Mouse (Mus musculus): Measurements from ENCODE around the gene Slc38a3. TPM values are rescaled to one million over a fixed set of nuclear protein-coding genes. Genes with fewer than 3 reads are reported as not detected.
A peak's percentile ranks its signal among the peaks of the same experiment; 100 is the strongest.

Slc38a3 gene
- polyA plus RNA-seq, 1 experiment from 2014 or later = 11.2 TPM

GRCm38 (mm10) chr9:107696845-107697610 lies 27.7 kb upstream of the Slc38a3 start:
- H3K27me3 ChIP-seq (ENCODE audit: control insufficient read depth, insufficient read depth, low read length) = no peaks in the 10 kb centered on the region
- H3K9me3 ChIP-seq (ENCODE audit: control insufficient read depth, low read length) = no peaks in the 10 kb centered on the region
- no peak overlapping the region for H3K4me3 ChIP-seq (ENCODE audit: low read depth, low read length)
- DNase-seq (ENCODE audit: low spot score, missing footprints) = peak; percentile 93
- H3K4me2 ChIP-seq = peak overlapping the region; percentile 32; the same call in 1 of the 2 replicates
- H3K36me3 ChIP-seq (ENCODE audit: control insufficient read depth, insufficient read depth, low read length) = peaks cover 4% of the 10 kb centered on the region; the same call in 1 of the 2 replicates
- peak; percentile 26 for ATAC-seq (ENCODE audit: low FRiP score)
- 7% methylated on average over 9 of the region's 9 CpGs for WGBS
- H3K4me1 ChIP-seq (ENCODE audit: control insufficient read depth, insufficient read depth, low read length) = peaks cover 67% of the 10 kb centered on the region
- peak overlapping the region; percentile 36; the same call in 1 of the 2 replicates for H3K9ac ChIP-seq (ENCODE audit: low read length)
- peak overlapping the region; percentile 81 for H3K27ac ChIP-seq (ENCODE audit: low read depth, low read length)

GRCm38 (mm10) chr9:107696106-107696479 lies 26.8 kb upstream of the Slc38a3 start:
- no peak overlapping the region for H3K4me3 ChIP-seq (ENCODE audit: low read depth, low read length)
- DNase-seq (ENCODE audit: low spot score, missing footprints) = peak; percentile 83
- no peak for ATAC-seq (ENCODE audit: low FRiP score)
- no peak overlapping the region for H3K9ac ChIP-seq (ENCODE audit: low read length)
- H3K27ac ChIP-seq (ENCODE audit: low read depth, low read length) = peak overlapping the region; percentile 81
- 35% methylated on average over 6 of the region's 6 CpGs for WGBS
- H3K4me1 ChIP-seq (ENCODE audit: control insufficient read depth, insufficient read depth, low read length) = peaks cover 67% of the 10 kb centered on the region
- H3K9me3 ChIP-seq (ENCODE audit: control insufficient read depth, low read length) = no peaks in the 10 kb centered on the region
- peaks cover 4% of the 10 kb centered on the region; the same call in 1 of the 2 replicates for H3K36me3 ChIP-seq (ENCODE audit: control insufficient read depth, insufficient read depth, low read length)
- H3K4me2 ChIP-seq = no peak overlapping the region
- no peaks in the 10 kb centered on the region for H3K27me3 ChIP-seq (ENCODE audit: control insufficient read depth, insufficient read depth, low read length)

GRCm38 (mm10) chr9:107695441-107696105 lies 26.2 kb upstream of the Slc38a3 start:
- peaks cover 4% of the 10 kb centered on the region; the same call in 1 of the 2 replicates for H3K36me3 ChIP-seq (ENCODE audit: control insufficient read depth, insufficient read depth, low read length)
- no peaks in the 10 kb centered on the region for H3K27me3 ChIP-seq (ENCODE audit: control insufficient read depth, insufficient read depth, low read length)
- no peak overlapping the region for H3K27ac ChIP-seq (ENCODE audit: low read depth, low read length)
- WGBS = 81% methylated on average over 12 of the region's 12 CpGs
- no peak for DNase-seq (ENCODE audit: low spot score, missing footprints)
- H3K9me3 ChIP-seq (ENCODE audit: control insufficient read depth, low read length) = no peaks in the 10 kb centered on the region
- H3K4me2 ChIP-seq = no peak overlapping the region
- H3K4me1 ChIP-seq (ENCODE audit: control insufficient read depth, insufficient read depth, low read length) = peaks cover 64% of the 10 kb centered on the region
- H3K4me3 ChIP-seq (ENCODE audit: low read depth, low read length) = no peak overlapping the region
- no peak for ATAC-seq (ENCODE audit: low FRiP score)
- no peak overlapping the region for H3K9ac ChIP-seq (ENCODE audit: low read length)

GRCm38 (mm10) chr9:107694627-107695026 lies 25.3 kb upstream of the Slc38a3 start:
- ATAC-seq (ENCODE audit: low FRiP score) (no peak), DNase-seq (ENCODE audit: low spot score, missing footprints) (no peak)
- H3K27ac ChIP-seq (ENCODE audit: low read depth, low read length) = no peak overlapping the region
- 64% methylated on average over 7 of the region's 7 CpGs for WGBS
- H3K36me3 ChIP-seq (ENCODE audit: control insufficient read depth, insufficient read depth, low read length) = peaks cover 4% of the 10 kb centered on the region; the same call in 1 of the 2 replicates
- no peak overlapping the region for H3K4me2 ChIP-seq
- H3K9ac ChIP-seq (ENCODE audit: low read length) = no peak overlapping the region
- peaks cover 54% of the 10 kb centered on the region for H3K4me1 ChIP-seq (ENCODE audit: control insufficient read depth, insufficient read depth, low read length)
- H3K4me3 ChIP-seq (ENCODE audit: low read depth, low read length) = no peak overlapping the region
- H3K27me3 ChIP-seq (ENCODE audit: control insufficient read depth, insufficient read depth, low read length) = no peaks in the 10 kb centered on the region
- H3K9me3 ChIP-seq (ENCODE audit: control insufficient read depth, low read length) = no peaks in the 10 kb centered on the region

- ATAC-seq (ENCODE audit: low FRiP score) (no peak), DNase-seq (ENCODE audit: low spot score, missing footprints) (no peak)
- no peak overlapping the region for H3K27ac ChIP-seq (ENCODE audit: low read depth, low read length)
- H3K4me1 ChIP-seq (ENCODE audit: control insufficient read depth, insufficient read depth, low read length) = peaks cover 43% of the 10 kb centered on the region
- no peaks in the 10 kb centered on the region for H3K27me3 ChIP-seq (ENCODE audit: control insufficient read depth, insufficient read depth, low read length)
- no peak overlapping the region for H3K4me3 ChIP-seq (ENCODE audit: low read depth, low read length)
- H3K9me3 ChIP-seq (ENCODE audit: control insufficient read depth, low read length) = no peaks in the 10 kb centered on the region
- WGBS = 75% methylated on average over 4 of the region's 4 CpGs
- H3K36me3 ChIP-seq (ENCODE audit: control insufficient read depth, insufficient read depth, low read length) = peaks cover 6% of the 10 kb centered on the region
- H3K4me2 ChIP-seq = no peak overlapping the region
- no peak overlapping the region for H3K9ac ChIP-seq (ENCODE audit: low read length)
Measured at GRCm38 (mm10) chr9:107693433-107693987, 24.2 kb upstream of the Slc38a3 start.

- peaks cover 36% of the 10 kb centered on the region for H3K4me1 ChIP-seq (ENCODE audit: control insufficient read depth, insufficient read depth, low read length)
- H3K9ac ChIP-seq (ENCODE audit: low read length) = no peak overlapping the region
- H3K27ac ChIP-seq (ENCODE audit: low read depth, low read length) = no peak overlapping the region
Measured at GRCm38 (mm10) chr9:107692785-107693184, 23.5 kb upstream of the Slc38a3 start.

GRCm38 (mm10) chr9:107690391-107690790 lies 21.1 kb upstream of the Slc38a3 start:
- no peak overlapping the region for H3K4me3 ChIP-seq (ENCODE audit: low read depth, low read length)
- WGBS = 87% methylated on average over 8 of the region's 8 CpGs

More at GRCm38 (mm10) chr9:107692785-107693184, 23.5 kb upstream of the Slc38a3 start:
- peaks cover 6% of the 10 kb centered on the region for H3K36me3 ChIP-seq (ENCODE audit: control insufficient read depth, insufficient read depth, low read length)
- no peak overlapping the region for H3K4me2 ChIP-seq
- H3K9me3 ChIP-seq (ENCODE audit: control insufficient read depth, low read length) = no peaks in the 10 kb centered on the region
- 79% methylated on average over 5 of the region's 5 CpGs for WGBS
- DNase-seq (ENCODE audit: low spot score, missing footprints) = no peak
- no peak for ATAC-seq (ENCODE audit: low FRiP score)
- H3K27me3 ChIP-seq (ENCODE audit: control insufficient read depth, insufficient read depth, low read length) = no peaks in the 10 kb centered on the region
- no peak overlapping the region for H3K4me3 ChIP-seq (ENCODE audit: low read depth, low read length)

GRCm38 (mm10) chr9:107688939-107689338 lies 19.6 kb upstream of the Slc38a3 start:
- H3K4me1 ChIP-seq (ENCODE audit: control insufficient read depth, insufficient read depth, low read length) = peaks cover 7% of the 10 kb centered on the region
- WGBS = 88% methylated on average over 7 of the region's 7 CpGs
- ATAC-seq (ENCODE audit: low FRiP score) (no peak), DNase-seq (ENCODE audit: low spot score, missing footprints) (no peak)
- H3K4me2 ChIP-seq = no peak overlapping the region
- H3K27me3 ChIP-seq (ENCODE audit: control insufficient read depth, insufficient read depth, low read length) = no peaks in the 10 kb centered on the region
- no peak overlapping the region for H3K27ac ChIP-seq (ENCODE audit: low read depth, low read length)
- H3K9ac ChIP-seq (ENCODE audit: low read length) = no peak overlapping the region
- H3K4me3 ChIP-seq (ENCODE audit: low read depth, low read length) = no peak overlapping the region
- no peaks in the 10 kb centered on the region for H3K9me3 ChIP-seq (ENCODE audit: control insufficient read depth, low read length)
- H3K36me3 ChIP-seq (ENCODE audit: control insufficient read depth, insufficient read depth, low read length) = peaks cover 6% of the 10 kb centered on the region

More at GRCm38 (mm10) chr9:107690391-107690790, 21.1 kb upstream of the Slc38a3 start:
- Histone ChIP-seq H3K4me1 (ENCODE audit: control insufficient read depth, insufficient read depth, low read length) (peaks cover 12% of the 10 kb centered on the region), H3K27ac (ENCODE audit: low read depth, low read length) (no peak overlapping the region), H3K36me3 (ENCODE audit: control insufficient read depth, insufficient read depth, low read length) (peaks cover 6% of the 10 kb centered on the region), H3K9me3 (ENCODE audit: control insufficient read depth, low read length) (no peaks in the 10 kb centered on the region), H3K4me2 (no peak overlapping the region), H3K9ac (ENCODE audit: low read length) (no peak overlapping the region), H3K27me3 (ENCODE audit: control insufficient read depth, insufficient read depth, low read length) (no peaks in the 10 kb centered on the region)
- DNase-seq (ENCODE audit: low spot score, missing footprints) (no peak), ATAC-seq (ENCODE audit: low FRiP score) (no peak)

- Histone ChIP-seq H3K9ac (ENCODE audit: low read length) (no peak overlapping the region), H3K36me3 (ENCODE audit: control insufficient read depth, insufficient read depth, low read length) (peaks cover 6% of the 10 kb centered on the region), H3K9me3 (ENCODE audit: control insufficient read depth, low read length) (no peaks in the 10 kb centered on the region), H3K4me2 (no peak overlapping the region), H3K4me1 (ENCODE audit: control insufficient read depth, insufficient read depth, low read length) (peaks cover 4% of the 10 kb centered on the region), H3K4me3 (ENCODE audit: low read depth, low read length) (no peak overlapping the region), H3K27me3 (ENCODE audit: control insufficient read depth, insufficient read depth, low read length) (no peaks in the 10 kb centered on the region), H3K27ac (ENCODE audit: low read depth, low read length) (no peak overlapping the region)
- 89% methylated on average over 5 of the region's 5 CpGs for WGBS
- no peak for ATAC-seq (ENCODE audit: low FRiP score)
- DNase-seq (ENCODE audit: low spot score, missing footprints) = no peak
Measured at GRCm38 (mm10) chr9:107688415-107688814, 19.1 kb upstream of the Slc38a3 start.
